Mouse (Mus musculus) midbrain, embryonic 16.5 days (tissue): ENCODE results near the gene Tmx2. TPM values are rescaled to one million over a fixed set of nuclear protein-coding genes. Genes with fewer than 3 reads are reported as not detected.

Experiments used
- ATAC-seq: fragments of 200-750 bp; cut with Nextera tagmentation; 2 replicates; pipeline ENCODE4 v1.8.0; 2017; ENCODE audit warnings: moderate TSS enrichment
- H3K27ac ChIP-seq: fragments of 300-500 bp; sonication (generic); 2 replicates; pipeline ENCODE4 v1.5.1; 2014; ENCODE audit warnings: mild to moderate bottlenecking, low read length, mixed read lengths
- H3K27me3 ChIP-seq: fragments of 300-500 bp; sonication (generic); 2 replicates; pipeline ENCODE4 v1.6.1; 2014; ENCODE audit warnings: low read depth, low read length, mixed read lengths; ENCODE audit not compliant: control insufficient read depth, insufficient read depth
- H3K36me3 ChIP-seq: fragments of 300-500 bp; sonication (generic); 2 replicates; pipeline ENCODE4 v1.6.1; 2014; ENCODE audit warnings: mild to moderate bottlenecking, low read length, moderate library complexity, mixed read lengths; ENCODE audit not compliant: control insufficient read depth, insufficient read depth
- H3K4me1 ChIP-seq: fragments of 300-500 bp; sonication (generic); 2 replicates; pipeline ENCODE4 v1.6.1; 2014; ENCODE audit warnings: mild to moderate bottlenecking, low read length, mixed read lengths; ENCODE audit not compliant: control insufficient read depth, insufficient read depth
- H3K4me2 ChIP-seq: fragments of 300-500 bp; sonication (generic); 2 replicates; pipeline ENCODE4 v1.6.1; 2014; ENCODE audit warnings: mild to moderate bottlenecking, low read length, mixed read lengths
- H3K4me3 ChIP-seq: fragments of 300-500 bp; sonication (generic); 2 replicates; pipeline ENCODE4 v1.5.1; 2014; ENCODE audit warnings: low read depth, mild to moderate bottlenecking, low read length, moderate library complexity, mixed read lengths
- H3K9ac ChIP-seq: fragments of 300-500 bp; sonication (generic); 2 replicates; pipeline ENCODE4 v1.6.1; 2014; ENCODE audit warnings: low read depth, low read length, mixed read lengths
- H3K9me3 ChIP-seq: fragments of 300-500 bp; sonication (generic); replicated peaks from 2 replicates; pipeline ENCODE4 v1.6.1; 2014; ENCODE audit warnings: mild to moderate bottlenecking, low read length, mixed read lengths; ENCODE audit not compliant: control insufficient read depth, poor library complexity, severe bottlenecking
- WGBS: fragments of 180-500 bp; shearing (Covaris S2); extraction: QIAGEN DNeasy Blood & Tissue Kit; methylation state at CpG from one replicate; pipeline ENCODE4 v1.1.7; 2014; 5-methylcytosine and 5-hydroxymethylcytosine counted together
- polyA plus RNA-seq: library from polyadenylated mRNA; unstranded; fragments of >200 nt; fragmentation: Nextera tagmentation; extraction: Ambion mirVana; gene quantifications from 2 replicates; pipeline ENCODE4 v1.2.1, GENCODE M21; 2015

The Tmx2 gene
- polyA plus RNA-seq, 1 experiment from 2014 or later = 301 TPM

- Histone ChIP-seq H3K9me3 (no peaks in the 10 kb centered on the region), H3K4me1 (peaks cover 18% of the 10 kb centered on the region), H3K4me3 (peak overlapping the region; percentile 68), H3K27me3 (no peaks in the 10 kb centered on the region), H3K27ac (peak overlapping the region; percentile 97), H3K36me3 (0 out of 2 replicates have a peak, but pooled peaks cover 3% of the 10 kb centered on the region), H3K9ac (peak overlapping the region; percentile 68), H3K4me2 (peak overlapping the region; percentile 82)
- ATAC-seq = no peak
- 32% methylated on average over 9 of the region's 9 CpGs for WGBS
Measured at GRCm38 (mm10) chr2:84716423-84717355, 37.7 kb upstream of the Tmx2 start.

DNA sequence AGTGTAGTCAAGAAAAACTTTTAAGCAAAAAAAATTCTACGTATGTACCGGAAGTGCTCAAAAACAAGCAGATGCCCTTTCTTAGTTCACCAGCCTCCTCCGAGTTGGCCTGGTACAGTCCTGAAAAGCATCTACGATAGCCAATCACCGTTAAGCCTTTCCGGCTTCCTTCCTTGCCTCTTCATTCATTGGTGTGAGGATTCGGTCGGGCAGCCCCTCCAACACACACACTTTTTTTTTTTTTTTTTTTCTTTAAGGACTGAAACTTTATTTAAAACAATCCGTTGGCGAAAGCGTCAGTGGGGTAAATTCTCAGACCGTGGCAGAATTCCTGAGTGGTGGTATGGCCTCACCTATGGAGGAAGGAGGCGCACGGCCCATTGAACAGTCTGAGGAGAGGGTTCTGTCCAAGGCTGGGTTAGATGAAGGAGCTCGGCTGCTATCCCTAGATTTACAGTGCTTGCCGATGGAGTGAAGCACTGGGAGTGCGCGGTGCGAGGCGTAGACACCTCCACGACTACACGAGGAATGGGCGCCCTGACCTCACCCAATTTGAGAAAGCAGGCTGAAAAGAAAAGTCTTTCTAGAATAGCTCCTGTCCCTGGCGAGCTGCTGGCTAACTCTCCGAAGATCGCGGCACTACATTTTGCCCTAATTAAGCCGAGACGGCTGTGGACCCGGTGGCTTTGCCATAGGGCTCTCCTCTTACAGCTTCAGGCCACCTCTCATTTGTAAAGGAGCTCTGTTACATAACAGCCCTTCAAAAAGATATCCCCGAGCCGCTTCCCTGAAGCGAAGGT is 36.8 kb upstream of the Tmx2 start:
- peak overlapping the region; percentile 68 for H3K4me3 ChIP-seq
- peak; percentile 97 for ATAC-seq
- H3K9me3 ChIP-seq = no peaks in the 10 kb centered on the region
- peak overlapping the region; percentile 97 for H3K27ac ChIP-seq
- H3K36me3 ChIP-seq = no peaks in the 10 kb centered on the region
- H3K9ac ChIP-seq = peak overlapping the region; percentile 80
- peak overlapping the region; percentile 82 for H3K4me2 ChIP-seq
- under 1% methylated on average over 33 of the region's 33 CpGs for WGBS
- H3K4me1 ChIP-seq = peaks cover 16% of the 10 kb centered on the region
- no peaks in the 10 kb centered on the region for H3K27me3 ChIP-seq

DNA sequence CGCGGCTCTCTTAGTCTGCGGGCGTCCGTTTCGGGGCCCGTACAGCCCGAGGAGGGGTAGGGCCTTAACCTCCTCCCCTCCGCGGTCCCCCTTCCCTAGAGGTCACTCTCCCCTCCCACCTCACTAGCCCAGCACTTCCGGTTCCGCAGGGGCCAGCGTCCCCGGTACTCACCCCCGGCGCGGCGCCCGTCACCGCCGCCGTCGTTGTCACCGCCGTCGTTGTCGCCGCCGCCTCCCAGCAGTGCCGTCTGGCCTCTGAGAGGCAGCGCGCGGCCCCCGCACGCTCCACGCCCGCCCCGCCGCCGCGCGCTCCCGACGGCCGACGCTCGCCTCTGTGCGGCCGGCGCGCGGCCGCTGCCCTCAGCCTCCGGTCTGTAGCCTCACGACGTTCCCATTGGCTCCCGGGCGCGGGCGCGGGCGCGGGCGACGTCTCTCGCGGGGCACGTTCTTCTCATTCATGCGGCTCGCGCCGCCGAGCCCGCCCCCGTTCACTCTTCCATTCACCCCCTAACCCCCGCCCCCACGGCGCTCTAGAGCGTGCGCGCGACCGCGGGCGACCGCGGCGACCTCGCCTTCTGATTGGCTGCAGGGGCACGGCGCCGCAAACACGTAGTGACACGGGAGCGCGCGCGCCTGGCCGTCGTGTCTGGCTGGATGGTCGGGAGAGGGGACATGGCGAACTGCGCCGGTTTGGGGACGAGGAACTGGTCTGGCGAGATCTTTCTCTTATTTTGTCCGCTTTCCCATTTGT is 36.0 kb upstream of the Tmx2 start, which contains the start of gene Zdhhc5:
Gene Zdhhc5, minus strand, starts transcription at position 370 of the 751 bp plus-strand sequence.
- peak within 1 kb of the TSS; percentile 97 for H3K27ac ChIP-seq
- peak within 1 kb of the TSS; percentile 82 for H3K4me2 ChIP-seq
- no peaks in the 10 kb centered on the region for H3K9me3 ChIP-seq
- no peaks in the 10 kb centered on the region for H3K27me3 ChIP-seq
- peak within 1 kb of the TSS; percentile 68 for H3K4me3 ChIP-seq
- peak; percentile 97 for ATAC-seq
- peaks cover 4% of the 10 kb centered on the region; the same call in 1 of the 2 replicates for H3K36me3 ChIP-seq
- WGBS = under 1% methylated on average over 79 of the region's 107 CpGs
- peak within 1 kb of the TSS; percentile 80 for H3K9ac ChIP-seq
- peaks cover 16% of the 10 kb centered on the region for H3K4me1 ChIP-seq

- Histone ChIP-seq H3K27ac (peak overlapping the region; percentile 97), H3K9me3 (no peaks in the 10 kb centered on the region), H3K4me3 (peak overlapping the region; percentile 68), H3K27me3 (no peaks in the 10 kb centered on the region), H3K9ac (peak overlapping the region; percentile 80), H3K4me2 (peak overlapping the region; percentile 76), H3K4me1 (peaks cover 20% of the 10 kb centered on the region), H3K36me3 (peaks cover 4% of the 10 kb centered on the region; the same call in 1 of the 2 replicates)
- ATAC-seq = peak; percentile 16; the same call in 1 of the 2 replicates
- under 1% methylated on average over 20 of the region's 26 CpGs for WGBS
Measured at GRCm38 (mm10) chr2:84714422-84714810, 35.5 kb upstream of the Tmx2 start.

GRCm38 (mm10) chr2:84711898-84712297 is 33.0 kb upstream of the Tmx2 start:
- no peak for ATAC-seq
- Histone ChIP-seq H3K27ac (no peak overlapping the region), H3K9me3 (no peaks in the 10 kb centered on the region), H3K9ac (no peak overlapping the region), H3K27me3 (no peaks in the 10 kb centered on the region), H3K4me2 (no peak overlapping the region), H3K4me3 (no peak overlapping the region), H3K36me3 (peaks cover 9% of the 10 kb centered on the region; the same call in 1 of the 2 replicates), H3K4me1 (peaks cover 28% of the 10 kb centered on the region)
- WGBS = 88% methylated on average over 2 of the region's 2 CpGs

GRCm38 (mm10) chr2:84707523-84707922 is 28.6 kb upstream of the Tmx2 start:
- H3K9ac ChIP-seq = no peak overlapping the region

GRCm38 (mm10) chr2:84705295-84705694 is 26.4 kb upstream of the Tmx2 start:
- no peak for ATAC-seq
- H3K36me3 ChIP-seq = peaks cover 9% of the 10 kb centered on the region; the same call in 1 of the 2 replicates
- H3K9me3 ChIP-seq = no peaks in the 10 kb centered on the region
- H3K27ac ChIP-seq = no peak overlapping the region
- H3K4me3 ChIP-seq = no peak overlapping the region
- peaks cover 12% of the 10 kb centered on the region for H3K4me1 ChIP-seq
- H3K4me2 ChIP-seq = no peak overlapping the region
- no peak overlapping the region for H3K9ac ChIP-seq
- 94% methylated on average over 1 of the region's 1 CpGs for WGBS
- no peaks in the 10 kb centered on the region for H3K27me3 ChIP-seq

More at GRCm38 (mm10) chr2:84707523-84707922, 28.6 kb upstream of the Tmx2 start:
- no peaks in the 10 kb centered on the region for H3K9me3 ChIP-seq
- ATAC-seq = no peak
- H3K27ac ChIP-seq = no peak overlapping the region
- peaks cover 9% of the 10 kb centered on the region; the same call in 1 of the 2 replicates for H3K36me3 ChIP-seq
- no peak overlapping the region for H3K4me2 ChIP-seq
- H3K4me3 ChIP-seq = no peak overlapping the region
- no peaks in the 10 kb centered on the region for H3K27me3 ChIP-seq
- peaks cover 13% of the 10 kb centered on the region for H3K4me1 ChIP-seq
- 85% methylated on average over 1 of the region's 1 CpGs for WGBS

- H3K27me3 ChIP-seq = no peaks in the 10 kb centered on the region
- H3K4me1 ChIP-seq = peaks cover 8% of the 10 kb centered on the region
- H3K27ac ChIP-seq = no peak overlapping the region
- no peak overlapping the region for H3K4me3 ChIP-seq
- no peak for ATAC-seq
- peaks cover 6% of the 10 kb centered on the region; the same call in 1 of the 2 replicates for H3K36me3 ChIP-seq
- H3K4me2 ChIP-seq = no peak overlapping the region
- WGBS = 75% methylated on average over 5 of the region's 5 CpGs
- no peaks in the 10 kb centered on the region for H3K9me3 ChIP-seq
- H3K9ac ChIP-seq = no peak overlapping the region
Measured at GRCm38 (mm10) chr2:84704329-84704728, 25.4 kb upstream of the Tmx2 start.
